Comparison of ENCODE assay signal across 9 mouse cellular contexts in genomic region chr13:48573525-48574355, GRCm38 (mm10). TPM values are rescaled to one million over a fixed set of nuclear protein-coding genes. Genes with fewer than 3 reads are reported as not detected.
DNase-seq lines count a peak whose midpoint lies in the region; ATAC-seq and TF ChIP-seq lines count a peak whose summit lies in the region.
"Had no signal": no experiment of that assay in that cellular context is flagged by ENCODE, and none has a peak within 500 bp of the region (broad histone marks: within the 10 kb centered on the region; RNA-seq: fewer than 3 reads in every experiment).

No protein-coding gene starts in this region.

- DNase-seq in left cerebral cortex, adult 2 months (ENCODE audit: extremely low spot score in 1 of 2, low spot score in 2 of 2), result no peak
- DNase-seq in left cerebral cortex, postnatal 4 days, result no peak
- no peak for DNase-seq in heart, postnatal 0 days (ENCODE audit: low spot score)
- no peak for DNase-seq in left cerebral cortex, adult 9 months (ENCODE audit: low spot score in 2 of 2)
- DNase-seq in ovary, adult 18-20 months (ENCODE audit: low spot score), result no peak
- DNase-seq in layer of hippocampus, adult 9-10 months (ENCODE audit: low spot score), result no peak

- no peak for TF ChIP-seq POLR2A in small intestine, adult 2 months (IDR thresholded peaks at IDR 0.05; ENCODE audit: low read depth, low read length)

- TF ChIP-seq EP300 in heart, postnatal 0 days (IDR thresholded peaks at IDR 0.05; ENCODE audit: low read depth), result no peak

- H3K4me3 ChIP-seq in left cerebral cortex, adult 2 months, result no peak overlapping the region
- no peak overlapping the region for H3K4me3 ChIP-seq in heart, postnatal 0 days (ENCODE audit: low read depth, low read length)
- no peak overlapping the region for H3K4me3 ChIP-seq in limb, embryonic 13.5 days
- no peak overlapping the region for H3K4me3 ChIP-seq in small intestine, adult 2 months (ENCODE audit: low read depth, low read length)

- peak overlapping the region; percentile 1; the same call in 1 of the 2 replicates for H3K4me2 ChIP-seq in heart, postnatal 0 days (ENCODE audit: low read depth, low read length)
- 0 out of 2 replicates have a peak overlapping the region, but pooled peaks have one; percentile 11 for H3K4me2 ChIP-seq in limb, embryonic 13.5 days (replicated peaks)

- intact Hi-C loops in left cerebral cortex, adult 2 months (cut with DNase I), result loop anchor here (5.0 kb wide), 1 partner anchor 64 kb away; no protein-coding TSS in a partner anchor
- intact Hi-C loops in left cerebral cortex, postnatal 4 days (cut with DNase I), result loop anchor here (5.0 kb wide), 1 partner anchor 46 kb away; no protein-coding TSS in a partner anchor

- 45% methylated on average over 19 of the region's 19 CpGs for WGBS in heart, postnatal 0 days
- 51% methylated on average over 19 of the region's 19 CpGs for WGBS in limb, embryonic 13.5 days
- 44% methylated on average over 19 of the region's 19 CpGs for WGBS in small intestine, adult 2 months

- ATAC-seq in heart, postnatal 0 days (ENCODE audit: insufficient read depth, low read depth), result no peak
- ATAC-seq in limb, embryonic 13.5 days (ENCODE audit: low FRiP score, low read depth), result no peak

- peaks cover 16% of the 10 kb centered on the region; the same call in 1 of the 2 replicates for H3K4me1 ChIP-seq in heart, postnatal 0 days (ENCODE audit: control insufficient read depth, insufficient read depth)
- peaks cover 21% of the 10 kb centered on the region for H3K4me1 ChIP-seq in limb, embryonic 13.5 days
- H3K4me1 ChIP-seq in small intestine, adult 2 months (ENCODE audit: control insufficient read depth, insufficient read depth, insufficient read length, low read length), result 0 out of 2 replicates have a peak, but pooled peaks cover 1% of the 10 kb centered on the region

- peak overlapping the region; percentile 59; the same call in 1 of the 2 replicates for H3K27ac ChIP-seq in left cerebral cortex, adult 2 months
- peak overlapping the region; percentile 8; the same call in 1 of the 2 replicates for H3K27ac ChIP-seq in heart, postnatal 0 days (ENCODE audit: low read depth)
- H3K27ac ChIP-seq in limb, embryonic 13.5 days, result 0 out of 2 replicates have a peak overlapping the region, but pooled peaks have one; percentile 15
- H3K27ac ChIP-seq in small intestine, adult 2 months (ENCODE audit: insufficient read depth, low read depth, low read length), result peak overlapping the region; percentile 23; the same call in 1 of the 2 replicates
- H3K27ac ChIP-seq: macrophage had no signal

- H3K27me3 ChIP-seq in heart, postnatal 0 days (ENCODE audit: control insufficient read depth, insufficient read depth, low read length), result no peaks in the 10 kb centered on the region
- H3K27me3 ChIP-seq in limb, embryonic 13.5 days, result no peaks in the 10 kb centered on the region
- no peaks in the 10 kb centered on the region for H3K27me3 ChIP-seq in small intestine, adult 2 months (ENCODE audit: control insufficient read depth, insufficient read depth, low read length)

- H3K36me3 ChIP-seq in heart, postnatal 0 days (replicated peaks; ENCODE audit: control insufficient read depth, insufficient read depth, low read length), result no peaks in the 10 kb centered on the region
- peaks cover 17% of the 10 kb centered on the region for H3K36me3 ChIP-seq in limb, embryonic 13.5 days
- no peaks in the 10 kb centered on the region for H3K36me3 ChIP-seq in small intestine, adult 2 months (ENCODE audit: control insufficient read depth, insufficient read depth, low read length)

- no peak for TF ChIP-seq CTCF in left cerebral cortex, adult 2 months (IDR thresholded peaks at IDR 0.05)
- TF ChIP-seq CTCF in heart, postnatal 0 days (IDR thresholded peaks at IDR 0.05; ENCODE audit: low read depth), result no peak
- TF ChIP-seq CTCF in small intestine, adult 2 months (IDR thresholded peaks at IDR 0.05; ENCODE audit: extremely low read depth, insufficient read length, insufficient replicate concordance, low read depth, low read length), result no peak

- no peak overlapping the region for H3K9ac ChIP-seq in heart, postnatal 0 days (replicated peaks; ENCODE audit: low read depth, low read length)
- H3K9ac ChIP-seq in limb, embryonic 13.5 days, result peak overlapping the region; percentile 13; the same call in 1 of the 2 replicates

- no peaks in the 10 kb centered on the region for H3K9me3 ChIP-seq in heart, postnatal 0 days (replicated peaks; ENCODE audit: control insufficient read depth, low read length)
- H3K9me3 ChIP-seq in limb, embryonic 13.5 days, result no peaks in the 10 kb centered on the region

RNA-seq across cellular contexts. Expression of gene Ptpdc1, which starts 51.7 kb away (rescaled TPM):
- 10 to 100 TPM; 22.9 to 28.5 TPM for total RNA-seq in left cerebral cortex, adult 2 months (2021)
- 10 to 100 TPM; 21.9 to 23.2 TPM for total RNA-seq in left cerebral cortex, postnatal 4 days (2021)
- 5.6 and 5.7 TPM in 2 replicates for total RNA-seq in heart, postnatal 0 days (2014; rRNA removed; ENCODE audit: low replicate concordance)
- 3.1 and 3.5 TPM in 2 replicates for polyA plus RNA-seq in heart, postnatal 0 days (2015; fragmentation: Nextera tagmentation; extraction: Ambion mirVana)
- 20.0 and 20.5 TPM in 2 replicates for polyA plus RNA-seq in limb, embryonic 13.5 days (2015; fragmentation: Nextera tagmentation; extraction: Ambion mirVana)
- polyA plus RNA-seq in small intestine, adult 2 months (2012; rRNA removed), result 0.33 and 0.62 TPM in 2 replicates

Comparison
In these comparisons a context has a peak if more than half of its experiments do, and no peak if none do; other contexts are left out.
1. H3K27ac ChIP-seq: peak in every context shown above with its lines; median percentile 59 in left cerebral cortex, adult 2 months; 23 in small intestine, adult 2 months; 15 in limb, embryonic 13.5 days; 8 in heart, postnatal 0 days.